In the genomic region with DNA sequence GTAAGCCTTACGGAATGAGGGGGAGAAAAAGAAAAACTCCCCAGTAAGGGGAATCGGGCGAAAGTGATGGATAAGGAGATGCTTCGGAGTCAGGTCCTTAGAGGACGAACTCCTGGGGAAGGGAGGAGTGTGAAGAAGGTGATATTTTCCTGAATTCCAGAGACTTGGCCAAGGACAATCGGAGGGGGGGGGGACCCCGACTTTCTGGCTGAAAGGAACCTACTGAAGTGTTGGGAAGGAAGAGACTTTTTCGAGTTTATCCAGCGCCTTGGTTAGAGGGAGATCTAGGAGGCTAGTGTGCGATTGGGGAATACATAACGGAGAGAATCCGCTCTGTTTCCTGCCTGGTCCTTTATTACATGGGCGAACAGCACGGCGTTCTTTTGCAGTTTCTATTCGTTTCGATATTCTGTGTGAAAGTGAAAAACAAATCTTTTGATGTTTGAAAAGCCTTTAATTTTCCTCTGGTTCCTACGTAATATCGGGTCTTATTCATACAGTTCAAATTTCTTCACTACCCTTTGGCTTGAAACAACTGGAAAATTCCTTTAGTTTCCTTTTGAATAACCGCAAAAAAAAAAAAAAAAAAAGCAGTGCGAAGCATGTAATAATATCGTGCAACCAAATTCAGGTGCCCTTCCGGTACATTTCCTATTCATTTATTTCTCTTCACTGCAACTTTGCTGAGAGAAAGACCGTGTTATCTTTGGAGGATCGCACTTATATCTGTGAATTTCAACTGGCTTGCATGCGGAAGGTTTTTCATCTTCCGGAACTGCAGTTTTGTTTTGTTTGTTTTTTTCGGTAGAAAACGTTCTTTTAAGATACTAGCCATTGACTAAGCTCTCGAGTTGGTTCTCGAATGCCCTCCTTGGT, we compare ENCODE assay signal across 7 mouse cellular contexts. TPM values are rescaled to one million over a fixed set of nuclear protein-coding genes. Genes with fewer than 3 reads are reported as not detected.
A peak's percentile ranks its signal among the peaks of the same experiment; 100 is the strongest.
DNase-seq lines count a peak whose midpoint lies in the region; ATAC-seq lines count a peak whose summit lies in the region.

No protein-coding gene starts in this region.

- H3K4me2 ChIP-seq in lung, embryonic 15.5 days = peak overlapping the region; percentile 62
- H3K4me2 ChIP-seq in forebrain, embryonic 15.5 days (replicated peaks) = peak overlapping the region; percentile 42
- peak overlapping the region; percentile 47 for H3K4me2 ChIP-seq in limb, embryonic 11.5 days (ENCODE audit: low read depth, severe bottlenecking)

- H3K9ac ChIP-seq in lung, embryonic 15.5 days = peak overlapping the region; percentile 52
- H3K9ac ChIP-seq in forebrain, embryonic 15.5 days (replicated peaks) = peak overlapping the region; percentile 71
- peak overlapping the region; percentile 82 for H3K9ac ChIP-seq in limb, embryonic 11.5 days (ENCODE audit: low read length)

- no peaks in the 10 kb centered on the region for H3K9me3 ChIP-seq in lung, embryonic 15.5 days
- H3K9me3 ChIP-seq in forebrain, embryonic 15.5 days = no peaks in the 10 kb centered on the region
- H3K9me3 ChIP-seq in limb, embryonic 11.5 days (ENCODE audit: control insufficient read depth, low read length) = no peaks in the 10 kb centered on the region

- no peaks in the 10 kb centered on the region for H3K36me3 ChIP-seq in lung, embryonic 15.5 days
- H3K36me3 ChIP-seq in forebrain, embryonic 15.5 days = no peaks in the 10 kb centered on the region
- H3K36me3 ChIP-seq in limb, embryonic 11.5 days (ENCODE audit: control insufficient read depth, insufficient read depth, low read length) = no peaks in the 10 kb centered on the region

- H3K4me1 ChIP-seq in lung, embryonic 15.5 days = no peaks in the 10 kb centered on the region
- H3K4me1 ChIP-seq in forebrain, embryonic 15.5 days = peaks cover 5% of the 10 kb centered on the region; the same call in 1 of the 2 replicates
- no peaks in the 10 kb centered on the region for H3K4me1 ChIP-seq in limb, embryonic 11.5 days (ENCODE audit: control insufficient read depth, insufficient read depth, low read length)

- ATAC-seq in lung, embryonic 15.5 days (ENCODE audit: borderline replicate concordance, extremely low read depth, low FRiP score, low TSS enrichment) = no peak
- no peak for ATAC-seq in forebrain, embryonic 15.5 days (replicated peaks)
- no peak for ATAC-seq in limb, embryonic 11.5 days (ENCODE audit: insufficient number of reproducible peaks, low FRiP score, low TSS enrichment, low read depth)

- no peaks in the 10 kb centered on the region for H3K27me3 ChIP-seq in lung, embryonic 15.5 days
- H3K27me3 ChIP-seq in forebrain, embryonic 15.5 days = no peaks in the 10 kb centered on the region
- no peaks in the 10 kb centered on the region for H3K27me3 ChIP-seq in limb, embryonic 11.5 days (ENCODE audit: control insufficient read depth, insufficient read depth, low read length)

- peak overlapping the region; percentile 57 for H3K27ac ChIP-seq in lung, embryonic 15.5 days
- peak overlapping the region; percentile 95 for H3K27ac ChIP-seq in forebrain, embryonic 15.5 days (replicated peaks)
- H3K27ac ChIP-seq in limb, embryonic 11.5 days (replicated peaks; ENCODE audit: low read depth, low read length) = no peak overlapping the region; the same call in 1 of the 2 replicates

- H3K4me3 ChIP-seq in lung, embryonic 15.5 days = peak overlapping the region; percentile 68
- peak overlapping the region; percentile 52 for H3K4me3 ChIP-seq in forebrain, embryonic 15.5 days
- H3K4me3 ChIP-seq in limb, embryonic 11.5 days (ENCODE audit: low read depth, low read length) = peak overlapping the region; percentile 67

- DNase-seq in lung, postnatal 14 days = no peak
- peak; percentile 17 for DNase-seq in adrenal gland, postnatal 10 days
- peak; percentile 30 for DNase-seq in limb, embryonic 11.5 days (ENCODE audit: low spot score)
- peak; percentile 7 for DNase-seq in retina, embryonic 14.5 days (ENCODE audit: low spot score)
- no peak for DNase-seq in gastrocnemius, adult 18-20 months (ENCODE audit: low spot score)

- 11% methylated on average over 31 of the region's 31 CpGs for WGBS in lung, embryonic 15.5 days
- WGBS in forebrain, embryonic 15.5 days = 27% methylated on average over 31 of the region's 31 CpGs
- WGBS in limb, embryonic 11.5 days = 26% methylated on average over 31 of the region's 31 CpGs

RNA-seq across cellular contexts. Expression of a gene that starts 1.0 kb away (rescaled TPM):
- polyA plus RNA-seq in lung, embryonic 15.5 days (2015; fragmentation: Nextera tagmentation; extraction: Ambion mirVana) = 40.4 and 42.0 TPM in 2 replicates
- total RNA-seq in adrenal gland, postnatal 10 days (2021) = 10 to 100 TPM; 15.8 to 15.9 TPM
- 94.6 and 97.5 TPM in 2 replicates for polyA plus RNA-seq in forebrain, embryonic 15.5 days (2015; fragmentation: Nextera tagmentation; extraction: Ambion mirVana)
- 108 and 115 TPM in 2 replicates for polyA plus RNA-seq in limb, embryonic 11.5 days (2014; fragmentation: Nextera tagmentation; extraction: Ambion mirVana)
- 1 to 10 TPM; 3.5 to 7.1 TPM for total RNA-seq in gastrocnemius, adult 18-20 months (2021)

Comparison
In these comparisons a context has a peak if more than half of its experiments do, and no peak if none do; other contexts are left out.
1. DNase-seq: peak in adrenal gland, postnatal 10 days (single experiment), limb, embryonic 11.5 days (single experiment) and retina, embryonic 14.5 days (single experiment); none in lung, postnatal 14 days (single experiment) and gastrocnemius, adult 18-20 months (single experiment).
2. Peak in every context shown above with its lines, with median percentiles within 50 percentile points of each other: H3K4me2 ChIP-seq, H3K4me3 ChIP-seq and H3K9ac ChIP-seq.